Mouse (Mus musculus) E14TG2a.4 (cell line): ENCODE results near the gene Prkce.

Experiments
- CTCF ChIP-seq: conservative IDR thresholded peaks from 2 replicates; pipeline ENCODE4 v1.5.1; 2014; ENCODE audit warnings: low read length
- NANOG ChIP-seq: IDR thresholded peaks from 2 replicates; pipeline ENCODE4 v1.6.1; 2014; ENCODE audit warnings: borderline replicate concordance, low read length, mixed read lengths
- POU5F1 ChIP-seq: IDR thresholded peaks from 2 replicates; pipeline ENCODE4 v1.6.1; 2014; ENCODE audit warnings: low read length, borderline replicate concordance

DNA sequence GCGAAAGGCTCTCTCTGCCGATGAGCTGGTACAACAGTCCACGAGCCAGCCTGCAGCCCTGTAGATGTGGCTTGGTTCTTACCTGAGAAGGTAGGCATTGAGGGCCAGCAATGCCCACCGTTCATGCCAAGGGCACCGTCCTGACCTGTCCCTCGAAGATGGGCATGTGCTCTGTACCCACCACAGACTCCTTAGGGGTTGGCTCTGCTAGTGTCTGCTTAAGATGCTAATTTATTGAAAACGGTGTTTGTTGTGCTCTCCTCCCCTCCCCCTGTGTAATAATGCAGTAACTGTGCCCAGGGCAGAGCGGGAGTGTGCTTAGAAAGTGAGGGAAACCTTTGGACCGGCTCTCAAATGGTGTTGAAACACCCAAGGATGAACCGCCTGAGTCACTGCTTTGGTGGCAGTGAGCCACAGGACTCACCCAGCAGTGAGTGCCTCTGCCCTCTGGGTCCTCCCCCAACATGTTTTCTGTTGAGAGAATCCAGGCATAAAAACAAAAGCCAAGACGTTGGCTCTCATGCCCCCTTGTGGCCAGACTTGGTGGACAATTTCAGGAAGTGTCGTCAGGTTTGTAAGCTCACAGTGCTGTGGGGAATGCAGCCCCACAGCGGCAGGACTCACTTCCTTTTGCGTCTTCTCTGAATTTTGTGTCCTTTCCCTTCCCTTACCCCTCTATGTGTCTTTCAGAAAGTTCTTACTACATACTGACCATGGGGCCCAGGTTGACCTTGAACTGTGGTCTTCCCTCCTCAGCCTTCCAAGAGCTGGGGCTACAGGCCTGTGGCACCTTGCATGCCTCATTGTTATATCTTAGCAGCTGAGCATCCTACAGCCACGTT is 277.2 kb downstream of the Prkce start:
- TF ChIP-seq CTCF, result peak; percentile 70
- TF ChIP-seq POU5F1, result no peak
- no peak for TF ChIP-seq NANOG
